Mouse (Mus musculus): ENCODE data around the gene Slc24a3. TPM values are rescaled to one million over a fixed set of nuclear protein-coding genes. Genes with fewer than 3 reads are reported as not detected.

Slc24a3 gene
- total and polyA plus RNA-seq, 2 experiments = 0.09 to 0.33 TPM

GRCm38 (mm10) chr2:145165076-145165475 lies 2.5 kb upstream of the Slc24a3 start:
- H3K27ac ChIP-seq (replicated peaks; ENCODE audit: insufficient read depth, low read depth, low read length) = no peak overlapping the region
- DNase-seq (ENCODE audit: extremely low read depth, low read depth, low spot score) = no peak
- no peak overlapping the region for H3K9ac ChIP-seq (ENCODE audit: low read depth, low read length)
- peaks cover 3% of the 10 kb centered on the region for H3K27me3 ChIP-seq (ENCODE audit: control insufficient read depth, insufficient read depth, low read length)
- WGBS = 86% methylated on average over 3 of the region's 3 CpGs
- no peaks in the 10 kb centered on the region for H3K79me2 ChIP-seq (ENCODE audit: control insufficient read depth, insufficient read depth, low read length)
- no peak overlapping the region for H3K4me3 ChIP-seq (ENCODE audit: insufficient read depth, low read depth, low read length)
- peaks cover 4% of the 10 kb centered on the region; the same call in 1 of the 2 replicates for H3K4me1 ChIP-seq (ENCODE audit: control insufficient read depth, insufficient read depth, low read length)
- TF ChIP-seq POLR2A (IDR thresholded peaks at IDR 0.05; ENCODE audit: extremely low read depth, insufficient read depth, low read length) = no peak
- TF ChIP-seq CTCF (IDR thresholded peaks at IDR 0.05; ENCODE audit: low read depth, low read length) = no peak
- no peaks in the 10 kb centered on the region for H3K36me3 ChIP-seq (ENCODE audit: control insufficient read depth, insufficient read depth, low read length)

GRCm38 (mm10) chr2:145165854-145166253 lies 1.7 kb upstream of the Slc24a3 start:
- Histone ChIP-seq H3K4me1 (ENCODE audit: control insufficient read depth, insufficient read depth, low read length) (peaks cover 4% of the 10 kb centered on the region; the same call in 1 of the 2 replicates), H3K27me3 (ENCODE audit: control insufficient read depth, insufficient read depth, low read length) (peaks cover 3% of the 10 kb centered on the region), H3K36me3 (ENCODE audit: control insufficient read depth, insufficient read depth, low read length) (no peaks in the 10 kb centered on the region), H3K9ac (ENCODE audit: low read depth, low read length) (no peak overlapping the region), H3K4me3 (ENCODE audit: insufficient read depth, low read depth, low read length) (no peak overlapping the region), H3K79me2 (ENCODE audit: control insufficient read depth, insufficient read depth, low read length) (no peaks in the 10 kb centered on the region), H3K27ac (replicated peaks; ENCODE audit: insufficient read depth, low read depth, low read length) (no peak overlapping the region)
- DNase-seq (ENCODE audit: extremely low read depth, low read depth, low spot score) = no peak
- TF ChIP-seq POLR2A (IDR thresholded peaks at IDR 0.05; ENCODE audit: extremely low read depth, insufficient read depth, low read length) (no peak), CTCF (IDR thresholded peaks at IDR 0.05; ENCODE audit: low read depth, low read length) (no peak)
- 70% methylated on average over 6 of the region's 6 CpGs for WGBS

GRCm38 (mm10) chr2:145167051-145167663 lies 397 bp upstream of the Slc24a3 start:
- Histone ChIP-seq H3K4me1 (ENCODE audit: control insufficient read depth, insufficient read depth, low read length) (peaks cover 4% of the 10 kb centered on the region; the same call in 1 of the 2 replicates), H3K9ac (ENCODE audit: low read depth, low read length) (no peak overlapping the region), H3K36me3 (ENCODE audit: control insufficient read depth, insufficient read depth, low read length) (no peaks in the 10 kb centered on the region), H3K27ac (replicated peaks; ENCODE audit: insufficient read depth, low read depth, low read length) (no peak overlapping the region), H3K4me3 (ENCODE audit: insufficient read depth, low read depth, low read length) (peak overlapping the region; percentile 59; the same call in 1 of the 2 replicates), H3K79me2 (ENCODE audit: control insufficient read depth, insufficient read depth, low read length) (no peaks in the 10 kb centered on the region), H3K27me3 (ENCODE audit: control insufficient read depth, insufficient read depth, low read length) (peaks cover 3% of the 10 kb centered on the region)
- TF ChIP-seq POLR2A (IDR thresholded peaks at IDR 0.05; ENCODE audit: extremely low read depth, insufficient read depth, low read length) (no peak), CTCF (IDR thresholded peaks at IDR 0.05; ENCODE audit: low read depth, low read length) (peak; percentile 61)
- DNase-seq (ENCODE audit: extremely low read depth, low read depth, low spot score) = peak; percentile 16
- 2% methylated on average over 38 of the region's 38 CpGs for WGBS

- Histone ChIP-seq H3K4me3 (ENCODE audit: insufficient read depth, low read depth, low read length) (peak overlapping the region; percentile 59), H3K4me1 (ENCODE audit: control insufficient read depth, insufficient read depth, low read length) (peaks cover 4% of the 10 kb centered on the region; the same call in 1 of the 2 replicates), H3K27ac (replicated peaks; ENCODE audit: insufficient read depth, low read depth, low read length) (no peak overlapping the region), H3K36me3 (ENCODE audit: control insufficient read depth, insufficient read depth, low read length) (no peaks in the 10 kb centered on the region), H3K27me3 (ENCODE audit: control insufficient read depth, insufficient read depth, low read length) (peaks cover 3% of the 10 kb centered on the region), H3K79me2 (ENCODE audit: control insufficient read depth, insufficient read depth, low read length) (no peaks in the 10 kb centered on the region), H3K9ac (ENCODE audit: low read depth, low read length) (peak overlapping the region; percentile 33)
- DNase-seq (ENCODE audit: extremely low read depth, low read depth, low spot score) = no peak
- TF ChIP-seq CTCF (IDR thresholded peaks at IDR 0.05; ENCODE audit: low read depth, low read length) (no peak), POLR2A (IDR thresholded peaks at IDR 0.05; ENCODE audit: extremely low read depth, insufficient read depth, low read length) (no peak)
- 22% methylated on average over 10 of the region's 10 CpGs for WGBS
Observed at GRCm38 (mm10) chr2:145168405-145168971, 934 bp downstream of the Slc24a3 start.

- DNase-seq (ENCODE audit: extremely low read depth, low read depth, low spot score) = no peak
- no peaks in the 10 kb centered on the region for H3K36me3 ChIP-seq (ENCODE audit: control insufficient read depth, insufficient read depth, low read length)
- no peak overlapping the region for H3K9ac ChIP-seq (ENCODE audit: low read depth, low read length)
- TF ChIP-seq POLR2A (IDR thresholded peaks at IDR 0.05; ENCODE audit: extremely low read depth, insufficient read depth, low read length) = no peak
- TF ChIP-seq CTCF (IDR thresholded peaks at IDR 0.05; ENCODE audit: low read depth, low read length) = no peak
- H3K79me2 ChIP-seq (ENCODE audit: control insufficient read depth, insufficient read depth, low read length) = no peaks in the 10 kb centered on the region
- peaks cover 4% of the 10 kb centered on the region; the same call in 1 of the 2 replicates for H3K4me1 ChIP-seq (ENCODE audit: control insufficient read depth, insufficient read depth, low read length)
- 82% methylated on average over 4 of the region's 4 CpGs for WGBS
- no peak overlapping the region for H3K27ac ChIP-seq (replicated peaks; ENCODE audit: insufficient read depth, low read depth, low read length)
- H3K27me3 ChIP-seq (ENCODE audit: control insufficient read depth, insufficient read depth, low read length) = no peaks in the 10 kb centered on the region
- H3K4me3 ChIP-seq (ENCODE audit: insufficient read depth, low read depth, low read length) = no peak overlapping the region
Observed at GRCm38 (mm10) chr2:145172978-145173655, 5.6 kb downstream of the Slc24a3 start.

Data from liver, adult 2 months (tissue).